Mouse (Mus musculus): ENCODE results near the gene Suds3.

The Suds3 gene

DNA sequence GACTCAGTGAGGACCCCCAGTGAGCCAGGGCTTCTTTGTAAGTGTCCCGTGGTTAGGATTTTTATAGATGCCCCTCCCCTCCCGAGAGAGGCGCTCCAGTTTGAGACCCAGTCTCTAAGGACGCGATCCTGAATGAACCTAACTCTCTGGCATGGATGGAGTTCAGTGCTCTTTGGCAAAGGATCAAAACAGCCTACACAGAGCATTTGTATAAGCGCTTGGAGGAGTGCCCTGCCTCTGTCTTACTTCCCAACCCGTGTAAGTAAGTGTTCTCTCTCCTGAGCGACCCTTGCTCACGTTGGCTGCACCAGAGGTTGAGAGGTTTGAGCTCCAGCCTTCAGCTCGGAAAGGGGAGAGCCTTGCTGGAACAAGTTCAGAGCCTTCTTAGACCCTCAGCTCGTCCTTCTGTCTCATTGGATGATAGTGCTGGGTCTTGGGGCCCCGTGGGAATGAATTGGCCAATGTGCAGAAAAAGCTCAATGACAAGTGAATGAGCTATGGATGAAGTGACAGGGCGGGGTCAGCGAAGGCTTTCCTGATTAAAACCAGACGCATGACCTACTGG, 37.7 kb upstream of the Suds3 start:
- no peak for TF ChIP-seq CTCF (conservative IDR thresholded peaks at IDR 0.05; ENCODE audit: low read length)
- TF ChIP-seq POU5F1 (IDR thresholded peaks at IDR 0.05; ENCODE audit: borderline replicate concordance, low read length) = no peak
- TF ChIP-seq NANOG (IDR thresholded peaks at IDR 0.05; ENCODE audit: borderline replicate concordance, low read length) = no peak
- H3K27me3 ChIP-seq (ENCODE audit: insufficient read depth, low read length) = no peaks in the 10 kb centered on the region
- no peak overlapping the region for H3K4me3 ChIP-seq (replicated peaks; ENCODE audit: low read length)
- no peaks in the 10 kb centered on the region for H3K9me3 ChIP-seq (ENCODE audit: low read length)
- H3K36me3 ChIP-seq (ENCODE audit: insufficient read depth, low read length) = 0 out of 2 replicates have a peak, but pooled peaks cover 5% of the 10 kb centered on the region
- peaks cover 9% of the 10 kb centered on the region for H3K4me1 ChIP-seq (replicated peaks; ENCODE audit: low read depth, low read length)

DNA sequence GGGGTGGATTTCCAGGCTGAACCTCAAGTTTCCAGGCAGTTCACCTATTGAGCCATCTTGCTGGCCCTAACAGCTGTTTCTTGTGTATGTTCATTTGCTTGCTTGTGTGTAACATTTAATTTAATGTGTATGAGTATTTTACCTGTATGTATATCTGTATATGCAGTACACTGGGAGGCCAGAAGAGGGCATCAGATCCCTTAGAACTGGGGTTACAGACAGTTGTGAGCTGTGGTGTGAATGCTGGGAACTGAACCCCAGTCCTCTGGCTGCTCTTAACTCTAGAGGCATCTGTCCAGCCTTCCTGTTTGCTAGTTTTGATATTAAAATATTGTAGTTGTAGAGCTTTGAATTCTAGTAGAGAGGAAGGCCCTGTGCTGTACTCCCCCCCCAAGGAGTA, 37.0 kb upstream of the Suds3 start:
- H3K27me3 ChIP-seq (ENCODE audit: insufficient read depth, low read length) = no peaks in the 10 kb centered on the region
- H3K4me3 ChIP-seq (replicated peaks; ENCODE audit: low read length) = no peak overlapping the region
- 0 out of 2 replicates have a peak, but pooled peaks cover 5% of the 10 kb centered on the region for H3K36me3 ChIP-seq (ENCODE audit: insufficient read depth, low read length)
- H3K4me1 ChIP-seq (replicated peaks; ENCODE audit: low read depth, low read length) = peaks cover 10% of the 10 kb centered on the region
- no peak for TF ChIP-seq NANOG (IDR thresholded peaks at IDR 0.05; ENCODE audit: borderline replicate concordance, low read length)
- peak; percentile 25 for TF ChIP-seq CTCF (conservative IDR thresholded peaks at IDR 0.05; ENCODE audit: low read length)
- no peaks in the 10 kb centered on the region for H3K9me3 ChIP-seq (ENCODE audit: low read length)

DNA sequence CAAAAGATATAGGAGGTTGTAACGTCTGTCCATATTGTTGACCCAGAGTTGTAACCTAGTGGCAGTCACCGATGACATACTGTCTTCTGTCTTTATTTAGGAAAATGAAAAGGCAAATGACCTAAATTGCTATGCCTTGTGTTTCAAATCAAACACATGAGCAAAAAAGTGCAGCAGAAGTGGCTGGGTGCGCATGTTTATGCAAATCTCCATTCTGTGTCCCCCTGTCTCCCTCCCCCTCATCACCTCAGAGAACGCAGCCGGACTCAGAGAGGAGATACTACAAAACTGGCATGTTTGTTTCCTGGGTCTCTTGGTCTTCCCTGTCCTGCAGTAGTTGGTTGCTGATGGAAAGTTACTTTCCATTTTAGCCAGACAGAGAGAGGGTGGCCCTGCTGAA, 34.2 kb upstream of the Suds3 start:
- Histone ChIP-seq H3K27me3 (ENCODE audit: insufficient read depth, low read length) (no peaks in the 10 kb centered on the region), H3K9me3 (ENCODE audit: low read length) (0 out of 2 replicates have a peak, but pooled peaks cover 4% of the 10 kb centered on the region)

GRCm38 (mm10) chr5:117149054-117149942, 33.4 kb upstream of the Suds3 start:
- Histone ChIP-seq H3K27me3 (ENCODE audit: insufficient read depth, low read length) (no peaks in the 10 kb centered on the region), H3K9me3 (ENCODE audit: low read length) (0 out of 2 replicates have a peak, but pooled peaks cover 4% of the 10 kb centered on the region), H3K4me1 (replicated peaks; ENCODE audit: low read depth, low read length) (peaks cover 19% of the 10 kb centered on the region), H3K36me3 (ENCODE audit: insufficient read depth, low read length) (no peaks in the 10 kb centered on the region), H3K4me3 (replicated peaks; ENCODE audit: low read length) (no peak overlapping the region)
- no peak for TF ChIP-seq POU5F1 (IDR thresholded peaks at IDR 0.05; ENCODE audit: borderline replicate concordance, low read length)
- TF ChIP-seq CTCF (conservative IDR thresholded peaks at IDR 0.05; ENCODE audit: low read length) = no peak
- TF ChIP-seq NANOG (IDR thresholded peaks at IDR 0.05; ENCODE audit: borderline replicate concordance, low read length) = no peak

More for the DNA sequence above, 34.2 kb upstream of the Suds3 start:
- Histone ChIP-seq H3K4me3 (replicated peaks; ENCODE audit: low read length) (no peak overlapping the region), H3K36me3 (ENCODE audit: insufficient read depth, low read length) (no peaks in the 10 kb centered on the region), H3K4me1 (replicated peaks; ENCODE audit: low read depth, low read length) (peaks cover 11% of the 10 kb centered on the region)
- no peak for TF ChIP-seq POU5F1 (IDR thresholded peaks at IDR 0.05; ENCODE audit: borderline replicate concordance, low read length)
- no peak for TF ChIP-seq CTCF (conservative IDR thresholded peaks at IDR 0.05; ENCODE audit: low read length)
- no peak for TF ChIP-seq NANOG (IDR thresholded peaks at IDR 0.05; ENCODE audit: borderline replicate concordance, low read length)

GRCm38 (mm10) chr5:117147187-117148095, 31.5 kb upstream of the Suds3 start:
- Histone ChIP-seq H3K36me3 (ENCODE audit: insufficient read depth, low read length) (no peaks in the 10 kb centered on the region), H3K27me3 (ENCODE audit: insufficient read depth, low read length) (no peaks in the 10 kb centered on the region), H3K4me1 (replicated peaks; ENCODE audit: low read depth, low read length) (peaks cover 21% of the 10 kb centered on the region), H3K9me3 (ENCODE audit: low read length) (0 out of 2 replicates have a peak, but pooled peaks cover 4% of the 10 kb centered on the region), H3K4me3 (replicated peaks; ENCODE audit: low read length) (no peak overlapping the region)
- TF ChIP-seq NANOG (IDR thresholded peaks at IDR 0.05; ENCODE audit: borderline replicate concordance, low read length) = no peak
- TF ChIP-seq CTCF (conservative IDR thresholded peaks at IDR 0.05; ENCODE audit: low read length) = peak; percentile 46
- no peak for TF ChIP-seq POU5F1 (IDR thresholded peaks at IDR 0.05; ENCODE audit: borderline replicate concordance, low read length)

- Histone ChIP-seq H3K4me1 (replicated peaks; ENCODE audit: low read depth, low read length) (peaks cover 21% of the 10 kb centered on the region), H3K27me3 (ENCODE audit: insufficient read depth, low read length) (no peaks in the 10 kb centered on the region), H3K4me3 (replicated peaks; ENCODE audit: low read length) (no peak overlapping the region), H3K9me3 (ENCODE audit: low read length) (0 out of 2 replicates have a peak, but pooled peaks cover 4% of the 10 kb centered on the region), H3K36me3 (ENCODE audit: insufficient read depth, low read length) (no peaks in the 10 kb centered on the region)
- TF ChIP-seq CTCF (conservative IDR thresholded peaks at IDR 0.05; ENCODE audit: low read length) = no peak
- TF ChIP-seq POU5F1 (IDR thresholded peaks at IDR 0.05; ENCODE audit: borderline replicate concordance, low read length) = no peak
- no peak for TF ChIP-seq NANOG (IDR thresholded peaks at IDR 0.05; ENCODE audit: borderline replicate concordance, low read length)
Measured at GRCm38 (mm10) chr5:117146165-117146564, 30.3 kb upstream of the Suds3 start.

DNA sequence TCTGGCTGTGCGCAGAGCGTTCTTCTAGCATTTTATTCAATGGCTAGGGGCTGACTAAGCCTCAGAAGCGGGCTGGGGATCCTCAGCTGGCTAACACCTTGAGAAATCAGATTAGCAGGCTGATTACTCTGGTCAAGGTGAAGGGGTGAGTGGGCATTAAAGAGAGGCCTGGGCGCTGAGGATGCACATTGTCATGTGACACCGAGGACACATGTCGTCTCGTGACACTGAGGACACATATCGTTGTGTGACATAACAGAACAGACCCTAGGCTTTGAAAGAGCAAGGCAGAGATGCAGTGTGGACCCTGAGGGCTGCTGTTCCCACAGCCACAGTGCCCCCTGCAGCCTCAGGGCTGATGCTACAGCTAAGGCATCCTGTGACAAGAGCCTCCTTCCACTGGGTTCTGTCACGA, 27.8 kb upstream of the Suds3 start:
- Histone ChIP-seq H3K4me1 (replicated peaks; ENCODE audit: low read depth, low read length) (peaks cover 40% of the 10 kb centered on the region), H3K36me3 (ENCODE audit: insufficient read depth, low read length) (no peaks in the 10 kb centered on the region), H3K9me3 (ENCODE audit: low read length) (0 out of 2 replicates have a peak, but pooled peaks cover 4% of the 10 kb centered on the region), H3K27me3 (ENCODE audit: insufficient read depth, low read length) (no peaks in the 10 kb centered on the region), H3K4me3 (replicated peaks; ENCODE audit: low read length) (peak overlapping the region; percentile 39; the same call in 1 of the 2 replicates)
- TF ChIP-seq NANOG (IDR thresholded peaks at IDR 0.05; ENCODE audit: borderline replicate concordance, low read length) (no peak), CTCF (conservative IDR thresholded peaks at IDR 0.05; ENCODE audit: low read length) (peak; percentile 71), POU5F1 (IDR thresholded peaks at IDR 0.05; ENCODE audit: borderline replicate concordance, low read length) (no peak)

All from E14TG2a.4 (cell line).